Mouse (Mus musculus) frontal cortex, postnatal 25 days (tissue): ENCODE measurements around the gene Sox5.

Source experiments
- DNase-seq, 2 experiments: peaks; one replicate each; pipeline ENCODE4 v3.0.0; 2022; ENCODE audit warnings: low spot score in 2 of 2

The Sox5 gene

GRCm38 (mm10) chr6:144659115-144660108, 122.4 kb downstream of the Sox5 start:
- no peak for DNase-seq

GRCm38 (mm10) chr6:144652876-144653275, 128.9 kb downstream of the Sox5 start:
- DNase-seq, result no peak

GRCm38 (mm10) chr6:144648896-144649295, 132.9 kb downstream of the Sox5 start:
- no peak for DNase-seq

GRCm38 (mm10) chr6:144648124-144648591, 133.6 kb downstream of the Sox5 start:
- DNase-seq, result no peak

GRCm38 (mm10) chr6:144646331-144646730, 135.4 kb downstream of the Sox5 start:
- no peak for DNase-seq

GRCm38 (mm10) chr6:144645796-144646195, 136.0 kb downstream of the Sox5 start:
- DNase-seq, result no peak

GRCm38 (mm10) chr6:144644711-144645110, 137.1 kb downstream of the Sox5 start:
- no peak for DNase-seq

- DNase-seq, result no peak
These were observed 138.2 kb downstream of the Sox5 start for GRCm38 (mm10) chr6:144643601-144644000.

- DNase-seq, result no peak
These were observed 139.9 kb downstream of the Sox5 start for GRCm38 (mm10) chr6:144641888-144642287.

- DNase-seq, result no peak
These were observed 141.2 kb downstream of the Sox5 start for GRCm38 (mm10) chr6:144640591-144640990.

- no peak for DNase-seq
These were observed 143.2 kb downstream of the Sox5 start for GRCm38 (mm10) chr6:144638547-144638946.

GRCm38 (mm10) chr6:144627539-144628115, 154.2 kb downstream of the Sox5 start:
- DNase-seq, result no peak

GRCm38 (mm10) chr6:144621089-144621769, 160.5 kb downstream of the Sox5 start:
- no peak for DNase-seq

GRCm38 (mm10) chr6:144611383-144611791, 170.4 kb downstream of the Sox5 start:
- DNase-seq, result no peak

GRCm38 (mm10) chr6:144610878-144611277, 170.9 kb downstream of the Sox5 start:
- no peak for DNase-seq

- DNase-seq, result no peak
These were observed 178.9 kb downstream of the Sox5 start for GRCm38 (mm10) chr6:144602883-144603282.

- no peak for DNase-seq
These were observed 181.4 kb downstream of the Sox5 start for GRCm38 (mm10) chr6:144600351-144600750.

GRCm38 (mm10) chr6:144598324-144598973, 183.3 kb downstream of the Sox5 start:
- DNase-seq, result no peak

- no peak for DNase-seq
These were observed 185.1 kb downstream of the Sox5 start for GRCm38 (mm10) chr6:144596536-144597210.

GRCm38 (mm10) chr6:144584854-144585253, 196.9 kb downstream of the Sox5 start:
- no peak for DNase-seq
